Mouse (Mus musculus): ENCODE data around the gene Clstn3. TPM values are rescaled to one million over a fixed set of nuclear protein-coding genes. Genes with fewer than 3 reads are reported as not detected.

The Clstn3 gene
- polyA plus RNA-seq, 1 experiment = 9.1 TPM

DNA sequence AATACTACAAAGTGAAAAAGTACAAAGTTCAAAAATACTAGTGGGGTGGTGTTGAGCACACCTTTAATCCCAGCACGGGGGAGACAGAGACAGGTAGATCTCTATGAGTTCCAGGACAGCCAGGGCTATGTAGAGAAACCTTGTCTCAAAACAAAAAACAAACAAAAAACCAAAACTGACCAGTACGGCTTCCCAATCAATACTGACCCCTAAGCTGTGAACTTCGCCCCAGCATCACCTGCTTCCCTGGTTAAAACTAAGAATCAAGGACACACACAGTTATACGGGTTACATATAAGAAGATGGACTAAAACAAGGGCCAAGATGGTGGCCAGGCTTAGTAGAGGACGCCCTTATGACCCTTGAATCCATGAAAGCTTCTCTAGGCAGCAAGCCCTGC lies 8.4 kb downstream of the Clstn3 start:
- H3K4me1 ChIP-seq (ENCODE audit: control insufficient read depth, insufficient read depth, low read length) = no peaks in the 10 kb centered on the region
- no peak for DNase-seq
- TF ChIP-seq POLR2A (IDR thresholded peaks at IDR 0.05; ENCODE audit: borderline replicate concordance, extremely low read depth, low read depth, low read length) (no peak), CTCF (IDR thresholded peaks at IDR 0.05; ENCODE audit: insufficient read depth, low read length) (no peak)
- no peak overlapping the region for H3K4me3 ChIP-seq (replicated peaks; ENCODE audit: extremely low read depth, low read depth, low read length)
- 88% methylated on average over 5 of the region's 5 CpGs for WGBS

DNA sequence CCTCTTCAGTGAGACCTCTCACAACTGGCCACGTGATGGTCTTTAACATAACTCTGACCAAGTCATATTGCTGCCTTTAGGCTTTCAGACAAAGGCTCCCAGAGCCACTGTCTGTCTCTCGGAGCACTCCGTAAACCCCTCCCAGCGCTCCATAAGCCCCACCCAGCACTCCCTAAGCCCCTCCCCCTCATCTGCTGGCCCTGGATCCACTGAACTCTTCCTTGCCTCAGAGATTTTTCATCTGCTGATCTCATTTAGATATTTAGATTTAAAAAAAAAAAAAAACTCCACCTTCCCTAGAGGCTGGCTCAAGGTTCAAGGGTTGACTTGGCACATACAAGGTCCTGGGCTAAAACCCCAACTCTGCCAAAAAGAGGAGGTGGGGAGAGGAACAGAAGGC lies 10.8 kb downstream of the Clstn3 start:
- WGBS = 61% methylated on average over 4 of the region's 4 CpGs
- TF ChIP-seq POLR2A (IDR thresholded peaks at IDR 0.05; ENCODE audit: borderline replicate concordance, extremely low read depth, low read depth, low read length) = no peak
- Histone ChIP-seq H3K4me1 (ENCODE audit: control insufficient read depth, insufficient read depth, low read length) (no peaks in the 10 kb centered on the region), H3K4me3 (replicated peaks; ENCODE audit: extremely low read depth, low read depth, low read length) (no peak overlapping the region)
- DNase-seq = no peak

DNA sequence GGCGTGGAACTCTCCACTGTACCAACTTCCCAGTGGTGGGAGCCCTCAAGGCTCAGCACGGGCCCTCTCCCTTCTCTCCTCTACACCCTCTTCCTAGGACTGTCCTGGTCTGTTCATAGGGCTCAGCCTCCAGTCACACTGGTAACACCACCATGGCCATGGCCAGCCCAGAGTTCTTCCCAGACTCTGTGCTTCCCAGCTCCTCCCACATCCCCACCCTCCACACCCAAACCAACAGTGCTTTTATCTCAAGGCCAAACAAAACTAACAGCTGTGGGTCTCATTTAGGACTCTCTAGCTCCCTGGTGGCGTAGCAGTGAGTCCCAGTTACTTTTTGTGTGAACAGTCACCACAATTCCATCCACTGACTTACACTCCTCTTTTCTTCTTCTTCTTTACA lies 12.6 kb downstream of the Clstn3 start:
- H3K4me1 ChIP-seq (ENCODE audit: control insufficient read depth, insufficient read depth, low read length) = no peaks in the 10 kb centered on the region
- no peak overlapping the region for H3K4me3 ChIP-seq (replicated peaks; ENCODE audit: extremely low read depth, low read depth, low read length)
- 64% methylated on average over 3 of the region's 3 CpGs for WGBS
- no peak for DNase-seq
- TF ChIP-seq CTCF (IDR thresholded peaks at IDR 0.05; ENCODE audit: insufficient read depth, low read length) = no peak
- TF ChIP-seq POLR2A (IDR thresholded peaks at IDR 0.05; ENCODE audit: borderline replicate concordance, extremely low read depth, low read depth, low read length) = no peak

DNA sequence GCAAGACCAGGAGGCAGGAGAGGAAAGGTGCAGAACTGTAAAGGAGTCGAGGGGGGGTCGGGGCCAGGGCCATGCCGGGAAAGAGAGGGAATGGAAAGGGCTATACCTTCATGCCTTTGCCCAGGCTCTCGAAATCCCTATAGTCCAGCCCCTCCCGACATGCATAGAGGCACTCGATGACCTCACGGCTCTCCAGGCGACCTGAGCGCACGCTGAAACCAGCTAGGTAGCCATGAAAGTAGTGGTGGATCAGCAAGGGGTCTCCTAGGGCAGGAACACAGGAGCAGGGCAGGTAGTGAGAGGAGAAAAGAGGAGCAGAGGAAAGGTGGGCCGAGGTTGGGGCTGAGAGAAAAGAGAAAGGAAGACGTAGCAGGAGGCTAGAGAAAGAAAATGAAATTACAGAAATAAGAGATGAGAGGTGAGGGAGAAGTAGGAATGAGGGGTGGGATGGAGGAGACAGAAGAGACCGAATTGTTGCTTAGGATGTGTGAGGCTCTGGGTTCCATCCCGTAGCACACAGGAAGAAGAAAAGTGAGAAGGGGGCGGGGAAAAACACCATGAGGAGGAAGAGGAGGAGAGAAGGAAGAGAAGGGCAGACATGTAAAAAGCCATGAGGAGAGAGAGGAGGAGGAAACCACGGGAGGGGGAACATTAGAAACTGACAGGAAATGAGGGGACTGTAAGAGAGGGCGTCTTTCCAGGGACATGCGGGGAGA lies 14.8 kb downstream of the Clstn3 start:
- no peak for DNase-seq
- no peak for TF ChIP-seq CTCF (IDR thresholded peaks at IDR 0.05; ENCODE audit: insufficient read depth, low read length)
- no peak overlapping the region for H3K4me3 ChIP-seq (replicated peaks; ENCODE audit: extremely low read depth, low read depth, low read length)
- no peaks in the 10 kb centered on the region for H3K4me1 ChIP-seq (ENCODE audit: control insufficient read depth, insufficient read depth, low read length)
- 71% methylated on average over 18 of the region's 18 CpGs for WGBS

DNA sequence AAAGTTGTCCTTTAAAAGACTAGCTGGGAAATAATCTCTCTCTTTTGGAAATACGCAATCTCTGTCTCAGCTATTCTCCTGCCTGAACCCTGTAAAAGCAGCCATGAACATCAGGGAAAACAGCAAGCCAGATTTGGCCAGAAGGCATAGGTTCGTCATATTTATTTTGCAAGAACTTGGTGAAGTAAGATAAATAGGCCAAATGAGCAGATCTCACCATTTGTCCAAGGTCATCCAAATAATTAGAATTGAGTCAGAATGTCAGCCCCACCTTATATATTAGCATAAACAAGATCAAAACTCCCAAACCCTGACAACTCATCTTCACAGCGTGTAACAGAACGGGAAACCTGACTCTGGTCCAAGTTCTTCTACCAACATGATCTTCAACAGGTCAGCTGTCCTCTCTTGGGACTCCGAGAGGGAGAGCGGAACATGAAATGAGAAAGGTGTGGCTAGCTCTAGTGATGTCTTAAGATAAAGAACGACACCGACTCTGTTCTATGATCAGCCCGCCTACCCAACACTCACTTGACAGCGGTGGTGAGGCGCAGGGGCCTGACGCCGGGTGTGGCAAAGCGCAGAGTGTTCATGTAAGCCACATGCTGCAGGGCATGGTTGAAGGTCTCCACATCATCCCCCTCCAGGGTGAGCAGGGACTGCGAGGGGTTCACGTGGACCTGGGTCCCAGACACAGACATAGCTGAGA lies 15.5 kb downstream of the Clstn3 start:
- TF ChIP-seq POLR2A (IDR thresholded peaks at IDR 0.05; ENCODE audit: borderline replicate concordance, extremely low read depth, low read depth, low read length) (no peak), CTCF (IDR thresholded peaks at IDR 0.05; ENCODE audit: insufficient read depth, low read length) (no peak)
- DNase-seq = no peak
- 89% methylated on average over 16 of the region's 16 CpGs for WGBS
- H3K4me3 ChIP-seq (replicated peaks; ENCODE audit: extremely low read depth, low read depth, low read length) = no peak overlapping the region
- no peaks in the 10 kb centered on the region for H3K4me1 ChIP-seq (ENCODE audit: control insufficient read depth, insufficient read depth, low read length)

DNA sequence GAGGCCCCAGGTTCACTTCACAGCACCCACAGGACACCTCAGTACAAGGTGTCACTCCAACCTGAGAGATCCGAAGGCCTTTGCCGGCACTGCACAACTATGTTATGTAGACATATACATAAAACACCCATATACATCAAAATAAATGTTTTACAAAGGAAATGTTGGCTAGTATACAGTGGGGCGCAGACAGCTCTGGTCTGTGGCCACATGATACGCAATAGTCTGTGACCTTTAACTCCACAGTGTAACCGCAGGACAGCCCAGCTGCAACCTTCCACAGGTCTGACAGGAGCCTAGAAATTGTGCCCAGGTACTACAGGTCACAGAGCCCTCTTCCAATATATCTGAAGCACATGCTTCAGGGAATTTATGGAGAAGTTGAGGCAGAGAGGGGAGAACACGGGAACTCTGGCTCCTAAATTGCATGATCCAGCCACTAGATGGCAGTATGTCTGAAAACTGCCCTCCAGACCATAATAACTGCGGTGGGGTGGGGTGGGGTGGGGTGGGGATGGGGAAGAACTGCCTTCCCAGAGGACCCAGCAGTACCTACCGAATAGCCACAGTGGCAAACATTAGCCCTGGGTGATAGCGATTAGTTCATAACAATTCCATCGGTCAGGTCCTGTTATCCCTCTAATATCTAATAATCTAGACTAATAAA lies 16.3 kb downstream of the Clstn3 start:
- no peak overlapping the region for H3K4me3 ChIP-seq (replicated peaks; ENCODE audit: extremely low read depth, low read depth, low read length)
- TF ChIP-seq CTCF (IDR thresholded peaks at IDR 0.05; ENCODE audit: insufficient read depth, low read length) (no peak), POLR2A (IDR thresholded peaks at IDR 0.05; ENCODE audit: borderline replicate concordance, extremely low read depth, low read depth, low read length) (no peak)
- no peak for DNase-seq
- H3K4me1 ChIP-seq (ENCODE audit: control insufficient read depth, insufficient read depth, low read length) = no peaks in the 10 kb centered on the region
- WGBS = 70% methylated on average over 10 of the region's 10 CpGs

DNA sequence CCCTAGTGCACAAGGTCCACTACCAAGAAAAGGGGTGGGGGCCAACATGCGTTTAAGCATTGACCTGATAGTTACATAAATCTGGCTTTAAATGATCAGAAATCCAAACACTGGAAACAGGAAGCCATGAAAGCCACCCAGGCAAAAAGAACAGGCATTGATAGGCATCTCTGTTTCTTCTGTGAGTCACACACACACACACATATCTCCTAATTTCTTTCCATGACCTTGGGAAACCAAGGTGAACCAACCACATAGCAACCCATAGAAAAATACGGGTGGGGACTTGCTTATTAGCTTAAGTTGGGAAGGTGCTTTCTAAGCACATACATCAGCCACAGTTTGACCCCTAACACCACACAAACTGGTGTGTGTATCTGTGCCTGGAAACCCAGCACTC lies 17.2 kb downstream of the Clstn3 start:
- WGBS = 73% methylated on average over 2 of the region's 2 CpGs
- Histone ChIP-seq H3K4me1 (ENCODE audit: control insufficient read depth, insufficient read depth, low read length) (no peaks in the 10 kb centered on the region), H3K4me3 (replicated peaks; ENCODE audit: extremely low read depth, low read depth, low read length) (no peak overlapping the region)
- no peak for TF ChIP-seq POLR2A (IDR thresholded peaks at IDR 0.05; ENCODE audit: borderline replicate concordance, extremely low read depth, low read depth, low read length)
- TF ChIP-seq CTCF (IDR thresholded peaks at IDR 0.05; ENCODE audit: insufficient read depth, low read length) = no peak
- no peak for DNase-seq

DNA sequence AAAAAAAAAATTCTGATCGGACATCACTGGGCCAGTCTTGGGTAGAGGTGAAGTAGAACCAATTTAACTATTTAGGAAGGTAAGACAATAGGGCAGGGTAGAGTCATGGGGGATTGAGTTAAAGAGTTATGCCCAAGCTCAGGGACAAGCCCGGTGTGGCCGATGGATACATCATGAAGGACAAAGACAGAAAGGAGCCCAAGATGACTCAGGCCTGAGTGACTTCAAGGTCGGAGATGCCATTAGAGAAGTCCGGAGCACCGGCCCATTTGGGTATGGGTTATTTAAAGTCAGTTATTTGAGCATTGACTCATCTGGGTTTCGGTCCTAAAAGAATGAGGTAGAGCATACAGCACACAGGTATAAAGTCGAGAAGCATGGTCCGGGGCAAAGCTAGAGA lies 18.1 kb downstream of the Clstn3 start:
- no peak overlapping the region for H3K4me3 ChIP-seq (replicated peaks; ENCODE audit: extremely low read depth, low read depth, low read length)
- no peak for TF ChIP-seq POLR2A (IDR thresholded peaks at IDR 0.05; ENCODE audit: borderline replicate concordance, extremely low read depth, low read depth, low read length)
- no peak for TF ChIP-seq CTCF (IDR thresholded peaks at IDR 0.05; ENCODE audit: insufficient read depth, low read length)
- DNase-seq = no peak
- H3K4me1 ChIP-seq (ENCODE audit: control insufficient read depth, insufficient read depth, low read length) = no peaks in the 10 kb centered on the region
- WGBS = 95% methylated on average over 9 of the region's 9 CpGs

DNA sequence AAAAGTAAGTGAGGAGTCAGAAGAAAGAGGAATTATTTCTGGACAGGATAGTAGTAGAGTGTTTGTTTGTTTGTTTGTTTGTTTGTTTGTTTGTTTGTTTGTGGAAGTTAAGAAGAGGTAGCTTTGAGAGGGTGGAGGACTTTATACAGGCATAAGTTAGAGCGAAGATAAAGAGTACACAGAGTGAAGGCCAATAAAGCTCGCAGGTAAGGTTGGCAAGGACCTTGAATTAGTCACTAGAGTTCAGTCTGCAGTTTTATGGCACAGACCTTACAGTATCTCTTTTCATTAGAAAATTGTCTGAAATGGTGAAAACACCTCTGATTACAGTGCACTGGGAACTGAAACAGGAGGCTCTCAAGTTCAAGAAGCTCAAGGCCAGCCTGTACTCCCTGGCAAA lies 18.6 kb downstream of the Clstn3 start:
- 94% methylated on average over 2 of the region's 2 CpGs for WGBS
- no peak for DNase-seq
- H3K4me3 ChIP-seq (replicated peaks; ENCODE audit: extremely low read depth, low read depth, low read length) = no peak overlapping the region
- TF ChIP-seq CTCF (IDR thresholded peaks at IDR 0.05; ENCODE audit: insufficient read depth, low read length) = no peak
- no peak for TF ChIP-seq POLR2A (IDR thresholded peaks at IDR 0.05; ENCODE audit: borderline replicate concordance, extremely low read depth, low read depth, low read length)
- no peaks in the 10 kb centered on the region for H3K4me1 ChIP-seq (ENCODE audit: control insufficient read depth, insufficient read depth, low read length)

DNA sequence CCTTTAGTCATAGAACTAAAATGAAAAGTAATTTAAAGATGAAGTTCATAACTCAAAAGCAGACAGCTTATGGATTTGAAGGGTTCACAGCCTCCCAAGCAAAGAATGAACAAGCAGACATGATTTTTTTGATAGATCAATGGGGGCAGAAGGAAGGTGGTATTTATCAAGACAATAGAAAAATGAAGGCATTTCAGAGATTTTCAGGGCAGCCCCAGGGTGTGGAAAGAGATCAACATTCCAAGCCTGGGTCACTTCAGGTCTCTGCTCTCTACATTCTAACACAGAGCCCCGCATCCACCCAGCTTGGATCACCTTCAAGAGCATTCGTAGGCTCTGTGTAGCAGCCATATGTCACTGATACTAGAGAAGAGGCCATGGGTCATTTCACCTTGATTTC lies 21.3 kb downstream of the Clstn3 start:
- no peak overlapping the region for H3K4me3 ChIP-seq (replicated peaks; ENCODE audit: extremely low read depth, low read depth, low read length)
- WGBS = 75% methylated on average over 2 of the region's 2 CpGs
- no peaks in the 10 kb centered on the region for H3K4me1 ChIP-seq (ENCODE audit: control insufficient read depth, insufficient read depth, low read length)
- no peak for DNase-seq
- TF ChIP-seq CTCF (IDR thresholded peaks at IDR 0.05; ENCODE audit: insufficient read depth, low read length) (no peak), POLR2A (IDR thresholded peaks at IDR 0.05; ENCODE audit: borderline replicate concordance, extremely low read depth, low read depth, low read length) (no peak)
